ENCODE assay signal across 20 mouse cellular contexts in genomic region chr9:72961346-72961745, GRCm38 (mm10). TPM values are rescaled to one million over a fixed set of nuclear protein-coding genes. Genes with fewer than 3 reads are reported as not detected.
A peak's percentile ranks its signal among the peaks of the same experiment; 100 is the strongest.
DNase-seq lines count a peak whose midpoint lies in the region; TF ChIP-seq lines count a peak whose summit lies in the region.
"Had no signal": no experiment of that assay in that cellular context is flagged by ENCODE, and none has a peak within 500 bp of the region (broad histone marks: within the 10 kb centered on the region; RNA-seq: fewer than 3 reads in every experiment).

No protein-coding gene starts in this region.

- TF ChIP-seq POLR2A in bone marrow, adult 2 months (IDR thresholded peaks at IDR 0.05; ENCODE audit: borderline replicate concordance, control insufficient read depth, low read depth, low read length) = no peak

- no peak overlapping the region for H3K4me3 ChIP-seq in bone marrow, adult 2 months (replicated peaks; ENCODE audit: control insufficient read depth, low read depth, low read length)
- H3K4me3 ChIP-seq: embryonic facial prominence, embryonic 13.5 days; gastrocnemius, adult 2 months; heart, embryonic 13.5 days; liver, embryonic 12.5 days; lung, embryonic 15.5 days; midbrain, embryonic 15.5 days had no signal

- peak overlapping the region; percentile 5; the same call in 1 of the 2 replicates for H3K27ac ChIP-seq in bone marrow, adult 2 months (ENCODE audit: control insufficient read depth, insufficient read depth, low read depth, low read length, poor library complexity)
- H3K27ac ChIP-seq: gastrocnemius, adult 2 months; heart, embryonic 13.5 days; liver, embryonic 12.5 days; lung, embryonic 15.5 days; midbrain, embryonic 15.5 days; stomach, postnatal 0 days had no signal

- WGBS in bone marrow, adult 2 months = 70% methylated on average over 8 of the region's 8 CpGs

- peak; percentile 5 to 18 for DNase-seq in thymus, postnatal 36 days
- no peak for DNase-seq in thymus, postnatal 0 days (ENCODE audit: low spot score)
- peak; percentile 50 for DNase-seq in kidney, postnatal 10 days
- no peak for DNase-seq in right cerebral cortex, postnatal 25 days
- DNase-seq in urinary bladder, postnatal 25 days (ENCODE audit: low spot score) = no peak
- DNase-seq in lung, postnatal 14 days = no peak
- DNase-seq: adrenal gland, postnatal 14 days; cerebellum, adult 9-10 months; gastrocnemius, adult 2 months had no signal

- H3K4me1 ChIP-seq in bone marrow, adult 2 months (ENCODE audit: control insufficient read depth, insufficient read depth, low read length) = peaks cover 6% of the 10 kb centered on the region; the same call in 1 of the 2 replicates
- H3K4me1 ChIP-seq: lung, embryonic 15.5 days had no signal

- no peak for TF ChIP-seq CTCF in bone marrow, adult 2 months (IDR thresholded peaks at IDR 0.05; ENCODE audit: control insufficient read depth, insufficient read depth, low read length)

RNA-seq across cellular contexts. Expression of gene Gm44503, which starts 2.7 kb away (rescaled TPM):
- polyA plus RNA-seq in thymus, postnatal 0 days (2015; fragmentation: Nextera tagmentation; extraction: Ambion mirVana) = not detected in 2 replicates
- polyA plus RNA-seq in bone marrow, adult 2 months (2011; ENCODE audit: insufficient read depth, insufficient read length, low replicate concordance, missing spikeins) = not detected in 2 replicates
- polyA plus RNA-seq: activated CD4-positive, CD25-positive, alpha-beta regulatory T cell, adult 4 months; embryonic facial prominence, embryonic 13.5 days; heart, embryonic 13.5 days; limb, embryonic 11.5 days; lung, embryonic 15.5 days; midbrain, embryonic 15.5 days; neural tube, embryonic 11.5 days; Patski; stomach, postnatal 0 days had no signal

RNA-seq across cellular contexts. Expression of gene Dyx1c1, which starts 2.8 kb away (rescaled TPM):
- polyA plus RNA-seq in thymus, postnatal 0 days (2015; fragmentation: Nextera tagmentation; extraction: Ambion mirVana) = 0.79 and 1.4 TPM in 2 replicates
- not detected in 2 replicates for polyA plus RNA-seq in bone marrow, adult 2 months (2011; ENCODE audit: insufficient read depth, insufficient read length, low replicate concordance, missing spikeins)

RNA-seq across cellular contexts. Expression of gene Ccpg1os, which starts 23.8 kb away (rescaled TPM):
- polyA plus RNA-seq in thymus, postnatal 0 days (2015; fragmentation: Nextera tagmentation; extraction: Ambion mirVana) = 13.3 and 18.4 TPM in 2 replicates
- 1.9 and 4.7 TPM in 2 replicates for polyA plus RNA-seq in bone marrow, adult 2 months (2011; ENCODE audit: insufficient read depth, insufficient read length, low replicate concordance, missing spikeins)

RNA-seq across cellular contexts. Expression of gene Ccpg1, which starts 23.9 kb away (rescaled TPM):
- 34.7 and 36.1 TPM in 2 replicates for polyA plus RNA-seq in thymus, postnatal 0 days (2015; fragmentation: Nextera tagmentation; extraction: Ambion mirVana)
- polyA plus RNA-seq in bone marrow, adult 2 months (2011; ENCODE audit: insufficient read depth, insufficient read length, low replicate concordance, missing spikeins) = 22.6 and 65.3 TPM in 2 replicates

RNA-seq across cellular contexts. Expression of gene Pygo1, which starts 35.9 kb away (rescaled TPM):
- polyA plus RNA-seq in thymus, postnatal 0 days (2015; fragmentation: Nextera tagmentation; extraction: Ambion mirVana) = 0.66 and 0.75 TPM in 2 replicates
- polyA plus RNA-seq in bone marrow, adult 2 months (2011; ENCODE audit: insufficient read depth, insufficient read length, low replicate concordance, missing spikeins) = 0.32 and 0.45 TPM in 2 replicates
- polyA plus RNA-seq: activated CD4-positive, CD25-positive, alpha-beta regulatory T cell, adult 4 months had no signal

Comparison
In these comparisons a context has a peak if more than half of its experiments do, and no peak if none do; other contexts are left out.
1. DNase-seq: peak in thymus, postnatal 36 days (2 of 2) and kidney, postnatal 10 days (single experiment); none in thymus, postnatal 0 days (single experiment), right cerebral cortex, postnatal 25 days (single experiment), urinary bladder, postnatal 25 days (single experiment) and lung, postnatal 14 days (single experiment).